Mouse (Mus musculus): ENCODE measurements around the gene Pax7.

Pax7 gene

GRCm38 (mm10) chr4:139747190-139747936 lies 86.0 kb downstream of the Pax7 start:
- no peak for DNase-seq

DNA sequence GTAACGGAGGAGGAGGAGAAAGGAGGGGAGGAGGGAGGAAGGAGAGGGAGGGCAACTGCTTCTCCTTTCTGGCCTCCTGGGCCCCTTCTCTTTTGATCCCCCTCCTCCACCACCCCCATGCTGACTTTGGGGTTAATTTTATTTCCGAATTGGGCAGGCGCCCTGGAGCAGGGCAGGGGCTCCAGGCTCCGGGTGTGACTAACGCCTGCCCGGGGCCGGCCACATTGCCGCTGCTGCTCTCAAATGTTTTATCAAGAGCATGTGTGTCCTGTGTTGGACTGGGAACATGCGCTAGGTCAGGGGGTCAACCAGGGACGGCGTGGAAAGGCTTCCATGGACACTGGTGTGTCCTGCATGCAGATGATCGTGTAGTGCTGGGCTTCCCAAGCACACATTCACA lies 87.2 kb downstream of the Pax7 start:
- DNase-seq, result no peak

GRCm38 (mm10) chr4:139744765-139745395 lies 88.4 kb downstream of the Pax7 start:
- no peak for DNase-seq

GRCm38 (mm10) chr4:139743626-139744025 lies 89.7 kb downstream of the Pax7 start:
- DNase-seq, result no peak

DNA sequence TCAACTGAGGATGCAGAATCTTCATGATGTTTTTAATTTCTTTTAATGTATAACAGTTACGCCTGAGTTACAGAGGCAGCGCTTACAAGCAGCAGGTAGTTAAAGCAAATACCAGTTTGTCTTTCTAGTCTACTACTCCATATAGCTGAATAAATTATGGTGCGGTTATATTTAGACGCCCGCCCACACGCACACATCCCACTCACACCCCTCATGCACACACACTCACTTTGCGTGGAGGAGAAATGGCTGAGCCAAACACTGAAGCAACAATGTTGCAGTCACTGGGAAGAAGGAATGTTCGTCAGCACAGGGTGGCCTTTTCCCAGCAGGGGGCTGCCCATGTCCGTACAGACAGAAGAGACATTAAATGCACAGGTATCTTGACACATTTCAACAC lies 96.3 kb downstream of the Pax7 start:
- no peak for DNase-seq

GRCm38 (mm10) chr4:139727101-139727500 lies 106.2 kb downstream of the Pax7 start:
- no peak for DNase-seq

- no peak for DNase-seq
Observed at GRCm38 (mm10) chr4:139725421-139725820, 107.9 kb downstream of the Pax7 start.

- DNase-seq, result no peak
Observed at GRCm38 (mm10) chr4:139724296-139724695, 109.0 kb downstream of the Pax7 start.

GRCm38 (mm10) chr4:139718978-139719377 lies 114.3 kb downstream of the Pax7 start:
- DNase-seq, result no peak

DNA sequence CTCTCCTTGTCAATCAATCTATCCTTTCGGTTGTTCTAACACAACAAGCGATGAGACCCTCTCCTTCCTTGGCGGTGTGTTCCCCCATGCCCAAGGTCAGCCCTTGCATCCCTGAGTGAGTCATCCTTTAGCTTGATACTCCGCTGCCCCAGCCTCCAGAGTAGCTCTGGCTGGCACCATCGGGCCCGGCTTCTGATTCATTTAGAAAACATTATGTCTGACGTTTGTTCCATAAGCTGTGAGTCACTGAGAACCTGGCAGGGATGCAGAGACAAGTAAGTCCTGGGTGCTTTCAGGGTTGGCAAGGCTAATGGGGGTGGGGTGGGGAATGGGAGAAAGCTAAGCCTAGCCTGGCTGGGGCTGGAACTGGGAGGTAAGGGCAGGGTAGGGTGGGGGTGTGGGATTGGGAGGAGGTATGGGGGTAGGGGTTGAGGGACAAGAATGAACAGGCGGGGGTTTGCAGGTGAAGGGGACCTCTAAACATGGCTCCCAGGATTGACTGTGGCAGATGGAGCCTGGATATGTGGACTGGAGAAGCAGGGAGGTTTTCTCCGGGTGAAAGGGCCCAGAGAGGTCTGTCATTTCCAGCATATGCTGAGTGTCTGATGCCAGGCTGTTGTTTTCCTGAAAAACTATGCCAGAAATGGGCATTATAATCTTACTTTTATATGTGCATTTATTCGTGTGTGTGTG lies 116.7 kb downstream of the Pax7 start:
- DNase-seq, result no peak

DNA sequence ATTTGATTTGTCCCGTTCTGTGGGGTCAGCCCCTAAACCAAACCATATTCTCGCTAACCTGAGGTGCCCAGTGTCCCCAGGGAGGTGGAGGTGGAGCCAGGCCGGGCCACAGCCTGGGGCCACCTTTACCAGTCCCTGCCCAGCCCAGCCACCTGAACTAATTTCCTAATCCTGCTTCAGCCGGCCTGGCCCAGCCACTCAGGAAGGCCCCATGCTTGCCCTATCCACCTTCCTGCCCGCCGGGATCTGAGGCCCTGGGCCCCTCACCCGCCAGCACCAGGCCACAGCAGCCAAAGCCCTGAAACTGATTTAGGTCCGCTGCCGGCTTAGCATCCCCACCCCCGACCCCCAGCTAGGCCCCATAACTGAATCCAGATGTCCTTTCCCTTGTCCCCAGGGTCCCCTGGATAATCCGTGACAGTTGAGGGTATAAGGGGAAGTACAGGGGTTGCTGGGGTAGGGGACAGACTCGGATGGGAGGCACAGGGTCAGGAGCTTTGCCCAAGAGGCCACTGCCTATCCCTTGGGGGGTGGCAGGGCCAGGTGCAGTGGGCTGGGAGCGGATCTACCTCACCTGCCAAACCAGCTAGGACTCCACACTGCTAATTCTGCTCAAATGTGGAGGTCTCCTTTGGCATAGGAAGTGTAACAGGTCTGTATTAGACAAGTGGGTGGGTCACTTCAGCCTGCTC lies 117.9 kb downstream of the Pax7 start:
- DNase-seq, result no peak

- DNase-seq, result no peak
Observed at GRCm38 (mm10) chr4:139710467-139711334, 122.6 kb downstream of the Pax7 start.

GRCm38 (mm10) chr4:139705986-139706385 lies 127.3 kb downstream of the Pax7 start:
- no peak for DNase-seq

DNA sequence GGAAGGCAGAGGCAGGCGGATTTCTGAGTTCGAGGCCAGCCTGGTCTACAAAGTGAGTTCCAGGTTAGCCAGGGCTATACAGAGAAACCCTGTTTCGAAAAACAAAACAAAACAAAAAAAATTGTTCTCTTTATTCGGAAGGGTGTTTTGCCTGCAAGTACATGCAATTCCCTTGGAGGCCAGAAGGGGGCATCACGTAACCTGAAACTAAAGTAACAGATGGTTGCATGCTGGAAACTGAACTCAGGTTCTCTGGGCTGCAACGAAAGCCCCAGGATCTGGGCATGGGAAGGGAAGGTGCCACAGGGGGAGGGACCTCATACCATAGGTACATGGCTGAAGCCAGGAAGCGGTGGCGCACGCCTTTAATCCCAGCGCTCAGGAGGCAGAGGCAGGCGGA lies 129.9 kb downstream of the Pax7 start:
- DNase-seq, result peak; percentile 19

GRCm38 (mm10) chr4:139702914-139703313 lies 130.4 kb downstream of the Pax7 start:
- no peak for DNase-seq

GRCm38 (mm10) chr4:139698602-139699001 lies 134.7 kb downstream of the Pax7 start:
- DNase-seq, result no peak

DNA sequence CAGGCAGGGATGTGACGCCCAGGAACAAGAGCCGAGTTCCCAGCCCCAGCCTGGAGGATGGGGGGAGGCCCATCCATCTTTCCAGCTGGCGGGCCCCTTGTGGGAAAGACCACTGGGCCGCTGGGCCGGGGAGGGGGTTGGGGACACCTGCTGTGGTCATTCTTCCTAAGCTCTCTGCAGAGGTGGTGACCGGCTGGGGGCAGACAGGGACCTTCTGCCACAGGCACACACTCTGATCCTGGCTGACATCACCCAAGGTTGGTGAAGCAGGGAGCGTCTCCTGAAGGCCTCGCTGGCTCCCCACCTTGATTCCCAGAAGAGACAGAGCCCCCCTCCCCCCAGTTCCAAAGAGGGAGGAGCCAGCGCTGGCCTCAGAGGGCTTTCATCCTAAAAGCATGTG lies 135.6 kb downstream of the Pax7 start:
- no peak for DNase-seq

DNA sequence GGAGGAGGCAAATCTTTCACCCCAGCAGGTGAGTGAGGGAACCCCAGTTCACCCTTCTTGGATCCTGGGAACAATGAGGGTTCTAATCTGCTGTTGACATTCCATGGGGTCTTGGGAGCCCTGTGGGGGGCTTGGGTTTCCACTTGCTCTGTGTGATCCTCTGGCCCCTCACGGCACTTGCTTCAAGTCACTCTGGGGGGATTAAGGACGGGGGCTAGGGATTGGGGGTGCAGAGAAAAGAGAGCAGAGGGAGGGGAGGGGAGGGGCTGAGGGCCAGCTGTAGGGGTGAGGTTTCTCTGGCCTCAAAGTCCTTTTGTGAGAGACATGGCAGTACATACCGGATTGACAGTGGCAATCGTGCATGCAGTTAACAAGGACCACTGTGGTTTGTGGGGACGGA lies 140.0 kb downstream of the Pax7 start:
- DNase-seq, result no peak

DNA sequence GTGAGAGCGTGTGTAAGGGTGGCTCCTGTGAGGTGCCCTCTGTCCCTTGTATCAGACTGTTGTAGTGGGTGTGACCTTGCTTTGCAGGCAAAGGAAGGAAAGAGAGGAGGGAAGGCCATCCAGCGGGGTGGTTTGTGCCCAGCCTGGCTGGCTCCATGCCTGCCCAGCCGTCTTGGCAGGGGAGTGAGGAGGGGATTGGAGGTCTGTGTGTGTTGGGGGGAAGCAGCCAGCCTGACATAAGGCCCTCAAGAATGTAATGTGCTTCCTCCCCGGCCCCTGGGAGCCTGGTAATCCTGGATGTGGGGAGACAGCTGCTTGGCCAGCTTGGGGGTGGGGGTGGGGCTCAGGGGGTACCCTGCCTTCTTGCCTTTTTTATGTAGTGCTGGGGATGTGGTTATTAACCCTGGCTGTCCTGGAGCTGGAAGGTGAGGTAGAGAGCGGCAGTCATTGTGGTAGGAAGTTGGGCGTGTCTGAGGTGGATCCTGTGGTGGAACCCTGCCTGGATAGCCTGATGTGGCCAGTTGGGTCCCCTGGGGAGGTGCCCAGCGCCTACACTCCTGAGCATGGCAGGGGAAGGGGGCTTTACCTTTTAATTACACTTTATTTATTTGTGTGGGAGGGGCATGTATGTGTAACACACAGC lies 143.6 kb downstream of the Pax7 start:
- no peak for DNase-seq

GRCm38 (mm10) chr4:139688058-139688457 lies 145.3 kb downstream of the Pax7 start:
- no peak for DNase-seq

All from thymus, postnatal 14 days (tissue).